Mouse (Mus musculus) G1E-ER4 (cell line): ENCODE results near the gene Gm9639. TPM values are rescaled to one million over a fixed set of nuclear protein-coding genes. Genes with fewer than 3 reads are reported as not detected.
"Not testable (repeated sequence)": the region's sequence is repeated elsewhere in the genome, so short reads cannot be mapped to it uniquely, and the experiment has no call there.

Experiments used
- GATA1 ChIP-seq: IDR thresholded peaks from one replicate; pipeline ENCODE4 v1.8.0; 2012; ENCODE audit warnings: low read length, inconsistent platforms
- polyA plus RNA-seq: library from polyadenylated mRNA; stranded (reverse); fragments of >175 nt; gene quantifications from 2 replicates; pipeline ENCODE4 v1.2.3, GENCODE M21; 2012

Gm9639 gene
- not detected in 2 replicates for polyA plus RNA-seq

GRCm38 (mm10) chr10:77794976-77795375 lies at the start of gene Gm9639:
Gene Gm9639 (minus strand): TSS chr10:77795076.
- TF ChIP-seq GATA1, result no peak

GRCm38 (mm10) chr10:77839006-77839405 lies 44.1 kb upstream of the Gm9639 start:
- TF ChIP-seq GATA1, result no peak

- no peak for TF ChIP-seq GATA1
These were observed 40.8 kb upstream of the Gm9639 start, which contains the start of gene Krtap10-10 for GRCm38 (mm10) chr10:77835647-77836046. Gene Krtap10-10 (plus strand): TSS chr10:77835947.

GRCm38 (mm10) chr10:77826951-77827350 lies 32.1 kb upstream of the Gm9639 start, which contains the start of gene Krtap10-4:
Gene Krtap10-4 (minus strand): TSS chr10:77827095.
- no peak for TF ChIP-seq GATA1

- TF ChIP-seq GATA1, result no peak
These were observed 24.3 kb upstream of the Gm9639 start for GRCm38 (mm10) chr10:77819203-77819602.

GRCm38 (mm10) chr10:77818523-77818922 lies 23.6 kb upstream of the Gm9639 start:
- no peak for TF ChIP-seq GATA1

GRCm38 (mm10) chr10:77815514-77815913 lies 20.6 kb upstream of the Gm9639 start:
- TF ChIP-seq GATA1, result no peak

GRCm38 (mm10) chr10:77814382-77814781 lies 19.5 kb upstream of the Gm9639 start, which contains the start of gene Gm2696:
Gene Gm2696 (plus strand): TSS chr10:77814682.
- TF ChIP-seq GATA1, result no peak

GRCm38 (mm10) chr10:77811743-77812142 lies 16.9 kb upstream of the Gm9639 start, which contains the start of gene Gm9507:
Gene Gm9507 (minus strand): TSS chr10:77811843.
- TF ChIP-seq GATA1, result no peak

- TF ChIP-seq GATA1, result no peak
These were observed 9.2 kb upstream of the Gm9639 start for GRCm38 (mm10) chr10:77804095-77804494.

GRCm38 (mm10) chr10:77798921-77799508 lies 4.1 kb upstream of the Gm9639 start, which contains the start of gene Gm19668:
Gene Gm19668 (minus strand): TSS chr10:77799133.
- no peak for TF ChIP-seq GATA1

GRCm38 (mm10) chr10:77797677-77798076 lies 2.8 kb upstream of the Gm9639 start:
- TF ChIP-seq GATA1, result no peak

- TF ChIP-seq GATA1, result no peak
These were observed 6.3 kb downstream of the Gm9639 start for GRCm38 (mm10) chr10:77788621-77789020.

- not testable (repeated sequence) for TF ChIP-seq GATA1
These were observed 7.0 kb downstream of the Gm9639 start, which contains the start of gene Gm7137 for GRCm38 (mm10) chr10:77787876-77788275. Gene Gm7137 (minus strand): TSS chr10:77788200.

- not testable (repeated sequence) for TF ChIP-seq GATA1
These were observed 12.4 kb downstream of the Gm9639 start, which contains the start of gene Gm3250 for GRCm38 (mm10) chr10:77782442-77782841. Gene Gm3250 (minus strand): TSS chr10:77782542.

- TF ChIP-seq GATA1, result not testable (repeated sequence)
These were observed 18.0 kb downstream of the Gm9639 start, which contains the start of gene Gm7138 for GRCm38 (mm10) chr10:77776844-77777243. Gene Gm7138 (minus strand): TSS chr10:77776944.

- TF ChIP-seq GATA1, result not testable (repeated sequence)
These were observed 23.7 kb downstream of the Gm9639 start, which contains the start of gene Gm3238 for GRCm38 (mm10) chr10:77771225-77771624. Gene Gm3238 (minus strand): TSS chr10:77771325.
